Mouse (Mus musculus): Measurements from ENCODE around the gene Gm9922. TPM values are rescaled to one million over a fixed set of nuclear protein-coding genes. Genes with fewer than 3 reads are reported as not detected.
A peak's percentile ranks its signal among the peaks of the same experiment; 100 is the strongest.

The Gm9922 gene
- 3.9 and 4.0 TPM in 2 replicates for polyA plus RNA-seq (2014; fragmentation: Nextera tagmentation; extraction: Ambion mirVana)

- peak; percentile 90 for ATAC-seq (ENCODE audit: low read depth)
- peak within 1 kb of the TSS; percentile 33; the same call in 1 of the 2 replicates for H3K27ac ChIP-seq (replicated peaks; ENCODE audit: low read depth, low read length)
Measured at GRCm38 (mm10) chr14:101729237-101729971, at the start of gene Gm9922, which contains the start of gene Lmo7. Gm9922 (minus strand) TSS chr14:101729814. Lmo7 (plus strand) TSS chr14:101729957.

GRCm38 (mm10) chr14:101778426-101778825 is 48.8 kb upstream of the Gm9922 start:
- Histone ChIP-seq H3K9me3 (ENCODE audit: control insufficient read depth, low read length) (no peaks in the 10 kb centered on the region), H3K36me3 (ENCODE audit: control insufficient read depth, insufficient read depth, low read length) (no peaks in the 10 kb centered on the region), H3K9ac (ENCODE audit: low read depth, low read length) (no peak overlapping the region), H3K4me3 (ENCODE audit: low read depth, low read length) (no peak overlapping the region), H3K27me3 (replicated peaks; ENCODE audit: control insufficient read depth, insufficient read depth, low read length) (no peaks in the 10 kb centered on the region), H3K4me1 (ENCODE audit: control insufficient read depth, insufficient read depth, low read length) (no peaks in the 10 kb centered on the region), H3K4me2 (ENCODE audit: low read depth, low read length) (no peak overlapping the region), H3K27ac (replicated peaks; ENCODE audit: low read depth, low read length) (no peak overlapping the region)
- DNase-seq (ENCODE audit: low spot score), result no peak
- ATAC-seq (ENCODE audit: low read depth), result no peak
- WGBS, result 94% methylated on average over 3 of the region's 3 CpGs

More at GRCm38 (mm10) chr14:101729237-101729971, at the start of gene Gm9922, which contains the start of gene Lmo7:
- peak within 1 kb of the TSS; percentile 74 for H3K9ac ChIP-seq (ENCODE audit: low read depth, low read length)
- H3K36me3 ChIP-seq (ENCODE audit: control insufficient read depth, insufficient read depth, low read length), result no peaks in the 10 kb centered on the region
- H3K9me3 ChIP-seq (ENCODE audit: control insufficient read depth, low read length), result no peaks in the 10 kb centered on the region
- 1% methylated on average over 35 of the region's 51 CpGs for WGBS
- DNase-seq (ENCODE audit: low spot score), result peak; percentile 87
- no peaks in the 10 kb centered on the region; the same call in 1 of the 2 replicates for H3K4me1 ChIP-seq (ENCODE audit: control insufficient read depth, insufficient read depth, low read length)
- peak within 1 kb of the TSS; percentile 75 for H3K4me3 ChIP-seq (ENCODE audit: low read depth, low read length)
- H3K27me3 ChIP-seq (replicated peaks; ENCODE audit: control insufficient read depth, insufficient read depth, low read length), result peaks cover 13% of the 10 kb centered on the region
- peak within 1 kb of the TSS; percentile 100 for H3K4me2 ChIP-seq (ENCODE audit: low read depth, low read length)

GRCm38 (mm10) chr14:101777129-101777493 is 47.5 kb upstream of the Gm9922 start:
- H3K4me3 ChIP-seq (ENCODE audit: low read depth, low read length), result no peak overlapping the region
- H3K9ac ChIP-seq (ENCODE audit: low read depth, low read length), result no peak overlapping the region
- no peak overlapping the region for H3K4me2 ChIP-seq (ENCODE audit: low read depth, low read length)
- ATAC-seq (ENCODE audit: low read depth) (no peak), DNase-seq (ENCODE audit: low spot score) (no peak)
- 61% methylated on average over 3 of the region's 3 CpGs for WGBS
- no peaks in the 10 kb centered on the region for H3K4me1 ChIP-seq (ENCODE audit: control insufficient read depth, insufficient read depth, low read length)
- no peaks in the 10 kb centered on the region for H3K36me3 ChIP-seq (ENCODE audit: control insufficient read depth, insufficient read depth, low read length)
- no peaks in the 10 kb centered on the region for H3K27me3 ChIP-seq (replicated peaks; ENCODE audit: control insufficient read depth, insufficient read depth, low read length)
- H3K27ac ChIP-seq (replicated peaks; ENCODE audit: low read depth, low read length), result no peak overlapping the region
- H3K9me3 ChIP-seq (ENCODE audit: control insufficient read depth, low read length), result no peaks in the 10 kb centered on the region

GRCm38 (mm10) chr14:101776296-101777128 is 46.9 kb upstream of the Gm9922 start:
- no peak overlapping the region for H3K4me2 ChIP-seq (ENCODE audit: low read depth, low read length)
- ATAC-seq (ENCODE audit: low read depth) (no peak), DNase-seq (ENCODE audit: low spot score) (no peak)
- no peaks in the 10 kb centered on the region for H3K4me1 ChIP-seq (ENCODE audit: control insufficient read depth, insufficient read depth, low read length)
- H3K27ac ChIP-seq (replicated peaks; ENCODE audit: low read depth, low read length), result no peak overlapping the region
- no peaks in the 10 kb centered on the region for H3K27me3 ChIP-seq (replicated peaks; ENCODE audit: control insufficient read depth, insufficient read depth, low read length)
- no peak overlapping the region for H3K4me3 ChIP-seq (ENCODE audit: low read depth, low read length)
- no peaks in the 10 kb centered on the region for H3K36me3 ChIP-seq (ENCODE audit: control insufficient read depth, insufficient read depth, low read length)
- WGBS, result 23% methylated on average over 4 of the region's 4 CpGs
- H3K9ac ChIP-seq (ENCODE audit: low read depth, low read length), result no peak overlapping the region
- no peaks in the 10 kb centered on the region for H3K9me3 ChIP-seq (ENCODE audit: control insufficient read depth, low read length)

DNA sequence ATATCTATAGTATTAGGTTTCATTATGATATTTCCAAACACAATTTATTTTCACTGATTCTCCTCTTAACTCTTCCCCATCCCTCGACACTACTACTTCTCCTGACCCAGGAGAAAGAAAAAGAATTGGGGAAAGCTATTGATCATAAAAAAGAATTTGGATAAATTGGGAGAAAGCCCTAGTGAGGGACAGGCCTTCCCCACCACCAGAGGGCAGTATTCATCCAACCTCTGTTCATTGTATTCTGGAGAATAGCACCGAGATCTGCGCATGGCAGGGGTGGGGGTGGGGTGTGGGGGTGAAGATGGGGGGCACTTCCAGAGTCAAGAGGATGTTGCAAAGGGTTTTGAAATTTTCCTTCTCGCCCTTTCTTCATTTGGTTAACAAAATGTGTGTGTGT is 45.0 kb upstream of the Gm9922 start:
- Histone ChIP-seq H3K4me2 (ENCODE audit: low read depth, low read length) (no peak overlapping the region), H3K9ac (ENCODE audit: low read depth, low read length) (no peak overlapping the region), H3K36me3 (ENCODE audit: control insufficient read depth, insufficient read depth, low read length) (no peaks in the 10 kb centered on the region), H3K4me1 (ENCODE audit: control insufficient read depth, insufficient read depth, low read length) (no peaks in the 10 kb centered on the region), H3K4me3 (ENCODE audit: low read depth, low read length) (no peak overlapping the region), H3K27ac (replicated peaks; ENCODE audit: low read depth, low read length) (no peak overlapping the region), H3K27me3 (replicated peaks; ENCODE audit: control insufficient read depth, insufficient read depth, low read length) (no peaks in the 10 kb centered on the region), H3K9me3 (ENCODE audit: control insufficient read depth, low read length) (no peaks in the 10 kb centered on the region)
- ATAC-seq (ENCODE audit: low read depth), result 0 out of 2 replicates have a peak, but pooled peaks have one; percentile 26
- no peak for DNase-seq (ENCODE audit: low spot score)
- 66% methylated on average over 4 of the region's 4 CpGs for WGBS

DNA sequence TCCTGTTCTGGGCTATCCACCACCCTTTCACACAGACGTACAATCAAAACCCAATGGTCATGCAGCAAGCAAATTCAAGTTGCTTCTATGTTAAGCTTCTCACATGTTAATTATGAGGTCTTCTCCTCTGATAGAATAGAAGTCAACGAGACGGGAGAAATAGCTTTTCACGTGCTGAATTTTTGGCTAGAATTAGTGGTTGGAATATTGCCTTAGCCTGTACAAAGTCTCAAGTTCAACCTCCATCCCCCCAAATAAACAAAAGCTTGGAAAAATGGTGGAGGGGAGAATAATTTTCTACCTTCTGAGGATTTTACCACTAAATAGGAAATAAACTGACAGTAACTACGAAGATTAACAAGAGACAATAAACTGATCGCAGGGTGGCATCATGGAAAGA is 42.1 kb upstream of the Gm9922 start:
- no peak for ATAC-seq (ENCODE audit: low read depth)
- WGBS, result 89% methylated on average over 6 of the region's 6 CpGs
- no peaks in the 10 kb centered on the region for H3K9me3 ChIP-seq (ENCODE audit: control insufficient read depth, low read length)

DNA sequence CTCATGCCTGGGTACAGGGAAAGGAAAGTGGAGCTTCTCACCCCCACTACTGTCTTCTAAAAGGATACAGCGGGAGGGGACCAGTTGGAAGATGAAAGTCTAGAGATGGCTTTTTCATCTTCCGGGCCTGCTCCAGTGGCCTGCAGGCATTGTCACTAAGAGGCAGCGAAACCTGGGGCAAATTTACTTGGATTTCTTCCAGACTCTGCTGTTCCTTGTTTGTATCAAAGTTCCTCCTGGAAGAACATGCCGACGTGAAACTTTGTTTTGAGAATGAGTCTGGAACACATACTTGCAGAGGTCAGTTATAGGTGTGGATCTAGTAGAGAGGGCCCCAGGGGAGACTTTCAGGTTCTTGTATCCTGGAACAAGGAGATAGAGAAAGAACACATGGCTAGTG is 41.7 kb upstream of the Gm9922 start:
- H3K9ac ChIP-seq (ENCODE audit: low read depth, low read length), result no peak overlapping the region
- H3K27me3 ChIP-seq (replicated peaks; ENCODE audit: control insufficient read depth, insufficient read depth, low read length), result no peaks in the 10 kb centered on the region
- H3K36me3 ChIP-seq (ENCODE audit: control insufficient read depth, insufficient read depth, low read length), result no peaks in the 10 kb centered on the region
- no peak overlapping the region for H3K4me3 ChIP-seq (ENCODE audit: low read depth, low read length)
- DNase-seq (ENCODE audit: low spot score), result no peak
- 57% methylated on average over 5 of the region's 5 CpGs for WGBS
- no peak for ATAC-seq (ENCODE audit: low read depth)
- no peak overlapping the region for H3K4me2 ChIP-seq (ENCODE audit: low read depth, low read length)
- no peaks in the 10 kb centered on the region for H3K4me1 ChIP-seq (ENCODE audit: control insufficient read depth, insufficient read depth, low read length)
- no peaks in the 10 kb centered on the region for H3K9me3 ChIP-seq (ENCODE audit: control insufficient read depth, low read length)
- no peak overlapping the region for H3K27ac ChIP-seq (replicated peaks; ENCODE audit: low read depth, low read length)

More for the DNA sequence above, 42.1 kb upstream of the Gm9922 start:
- Histone ChIP-seq H3K27me3 (replicated peaks; ENCODE audit: control insufficient read depth, insufficient read depth, low read length) (no peaks in the 10 kb centered on the region), H3K27ac (replicated peaks; ENCODE audit: low read depth, low read length) (no peak overlapping the region), H3K4me1 (ENCODE audit: control insufficient read depth, insufficient read depth, low read length) (no peaks in the 10 kb centered on the region), H3K9ac (ENCODE audit: low read depth, low read length) (no peak overlapping the region), H3K36me3 (ENCODE audit: control insufficient read depth, insufficient read depth, low read length) (no peaks in the 10 kb centered on the region), H3K4me3 (ENCODE audit: low read depth, low read length) (no peak overlapping the region), H3K4me2 (ENCODE audit: low read depth, low read length) (no peak overlapping the region)
- DNase-seq (ENCODE audit: low spot score), result no peak

DNA sequence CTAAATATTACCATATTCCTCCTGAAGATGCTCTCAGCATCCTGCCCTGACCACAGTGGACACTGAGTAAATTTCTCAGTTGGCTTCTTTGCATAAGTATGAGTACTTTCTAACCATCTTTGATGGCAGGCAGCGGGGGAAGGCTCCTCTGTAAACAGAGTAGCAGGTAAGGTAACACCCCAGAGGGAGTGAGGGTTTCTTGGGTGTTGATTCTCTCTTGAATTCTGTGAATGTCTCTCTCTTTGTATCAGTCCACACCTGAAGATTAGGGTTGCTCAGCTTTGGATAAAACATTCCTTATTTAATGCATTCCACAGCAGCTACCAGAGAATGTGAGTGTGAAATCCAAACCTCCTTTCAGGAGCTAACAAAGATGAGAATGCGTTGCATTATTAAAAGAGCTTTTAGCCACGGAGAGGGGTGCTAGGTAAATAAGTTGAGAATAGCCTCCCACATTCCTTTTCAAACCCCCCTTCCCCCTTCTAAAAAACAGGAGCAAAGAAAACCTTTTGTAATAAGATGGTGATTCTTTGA is 34.2 kb upstream of the Gm9922 start:
- no peak overlapping the region for H3K9ac ChIP-seq (ENCODE audit: low read depth, low read length)
- 29% methylated on average over 3 of the region's 3 CpGs for WGBS

More for the DNA sequence above, 34.2 kb upstream of the Gm9922 start:
- ATAC-seq (ENCODE audit: low read depth) (peak; percentile 92), DNase-seq (ENCODE audit: low spot score) (peak; percentile 52)
- Histone ChIP-seq H3K4me2 (ENCODE audit: low read depth, low read length) (no peak overlapping the region), H3K27ac (replicated peaks; ENCODE audit: low read depth, low read length) (no peak overlapping the region), H3K4me3 (ENCODE audit: low read depth, low read length) (no peak overlapping the region), H3K36me3 (ENCODE audit: control insufficient read depth, insufficient read depth, low read length) (no peaks in the 10 kb centered on the region), H3K4me1 (ENCODE audit: control insufficient read depth, insufficient read depth, low read length) (no peaks in the 10 kb centered on the region), H3K9me3 (ENCODE audit: control insufficient read depth, low read length) (no peaks in the 10 kb centered on the region), H3K27me3 (replicated peaks; ENCODE audit: control insufficient read depth, insufficient read depth, low read length) (no peaks in the 10 kb centered on the region)

Data from embryonic facial prominence, embryonic 14.5 days (tissue).